Mouse (Mus musculus): ENCODE measurements around the gene 4931423N10Rik.
"Not testable (repeated sequence)": the region's sequence is repeated elsewhere in the genome, so short reads cannot be mapped to it uniquely, and the experiment has no call there.

The 4931423N10Rik gene

DNA sequence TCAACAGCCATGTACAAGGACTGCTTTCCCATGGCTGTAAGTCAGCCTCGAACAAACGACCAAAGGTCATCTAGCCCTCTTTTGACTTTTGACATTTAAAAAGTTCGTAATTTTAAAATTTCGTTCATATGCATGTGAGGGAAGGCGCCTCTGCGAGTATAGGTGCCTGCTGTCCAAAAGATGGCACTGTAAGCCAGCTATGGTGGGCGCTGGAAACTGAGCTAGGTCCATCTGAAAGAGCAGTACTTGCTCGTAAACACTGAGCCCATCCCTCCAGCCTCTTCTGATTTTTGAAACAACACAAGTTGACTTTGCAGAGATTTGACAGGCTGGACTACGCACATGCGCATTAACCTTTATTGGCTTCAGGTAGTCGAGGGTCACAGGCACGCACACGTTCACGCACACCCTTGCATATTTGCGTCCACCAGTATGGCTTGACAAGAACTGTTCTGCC is at the start of gene 4931423N10Rik:
4931423N10Rik (plus strand) TSS at position 407 of the 457 bp plus-strand sequence.
- no peak for DNase-seq

DNA sequence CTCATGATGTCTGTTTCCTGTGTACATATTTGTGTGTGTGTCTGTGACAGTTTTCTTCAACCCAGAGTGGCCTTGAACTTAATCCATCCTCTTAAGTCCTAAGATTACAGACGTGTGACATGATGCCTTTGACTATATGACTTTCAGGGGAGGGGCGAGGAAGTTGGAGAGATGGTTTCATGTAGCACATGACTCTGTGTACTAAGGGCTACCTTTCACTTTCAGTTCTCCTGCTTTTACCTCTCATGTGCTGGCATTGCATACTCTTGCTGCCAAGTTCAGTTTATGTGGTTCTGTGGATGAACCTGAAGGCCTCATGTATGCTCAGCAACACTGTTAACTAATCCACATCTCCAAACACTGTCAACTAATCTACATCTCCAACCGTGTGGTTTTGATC is 35.0 kb upstream of the 4931423N10Rik start:
- no peak for DNase-seq

DNA sequence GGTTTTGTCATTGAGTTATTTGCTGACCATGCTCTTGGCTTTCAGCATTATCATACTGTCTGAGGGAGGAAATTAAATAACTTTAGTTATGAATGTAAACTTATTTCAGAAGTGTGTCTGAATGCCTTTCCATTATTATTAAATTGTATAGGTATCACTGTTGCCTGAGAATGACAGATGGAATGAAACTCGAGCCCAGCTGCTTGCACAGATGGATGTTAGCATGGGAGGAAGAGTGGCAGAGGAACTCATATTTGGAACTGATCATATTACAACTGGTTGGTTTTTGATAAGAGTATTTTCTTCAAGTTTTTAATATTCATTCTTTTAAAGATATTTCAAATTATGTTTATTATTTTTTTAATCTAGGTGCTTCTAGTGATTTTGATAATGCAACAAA is 12.9 kb upstream of the 4931423N10Rik start:
- DNase-seq = peak; percentile 8

DNA sequence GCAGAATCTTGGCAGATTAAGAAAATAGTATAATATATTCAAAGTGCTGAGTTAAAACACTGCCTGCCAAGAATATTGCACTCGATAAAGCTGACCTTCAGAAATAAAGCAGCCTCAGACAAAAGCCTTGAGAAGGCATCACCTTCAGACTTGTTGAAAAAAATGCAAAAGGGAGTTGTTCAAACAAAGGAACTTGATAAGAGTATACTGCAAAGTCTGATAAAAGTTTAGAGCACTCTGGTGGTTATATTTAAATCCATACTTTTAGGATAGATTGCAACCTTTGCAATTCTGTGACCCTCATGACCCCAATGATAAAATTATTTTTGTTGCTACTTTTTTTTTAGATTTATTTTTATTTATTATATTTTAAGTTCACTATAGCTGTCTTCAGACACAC is 6.2 kb upstream of the 4931423N10Rik start:
- DNase-seq = no peak

DNA sequence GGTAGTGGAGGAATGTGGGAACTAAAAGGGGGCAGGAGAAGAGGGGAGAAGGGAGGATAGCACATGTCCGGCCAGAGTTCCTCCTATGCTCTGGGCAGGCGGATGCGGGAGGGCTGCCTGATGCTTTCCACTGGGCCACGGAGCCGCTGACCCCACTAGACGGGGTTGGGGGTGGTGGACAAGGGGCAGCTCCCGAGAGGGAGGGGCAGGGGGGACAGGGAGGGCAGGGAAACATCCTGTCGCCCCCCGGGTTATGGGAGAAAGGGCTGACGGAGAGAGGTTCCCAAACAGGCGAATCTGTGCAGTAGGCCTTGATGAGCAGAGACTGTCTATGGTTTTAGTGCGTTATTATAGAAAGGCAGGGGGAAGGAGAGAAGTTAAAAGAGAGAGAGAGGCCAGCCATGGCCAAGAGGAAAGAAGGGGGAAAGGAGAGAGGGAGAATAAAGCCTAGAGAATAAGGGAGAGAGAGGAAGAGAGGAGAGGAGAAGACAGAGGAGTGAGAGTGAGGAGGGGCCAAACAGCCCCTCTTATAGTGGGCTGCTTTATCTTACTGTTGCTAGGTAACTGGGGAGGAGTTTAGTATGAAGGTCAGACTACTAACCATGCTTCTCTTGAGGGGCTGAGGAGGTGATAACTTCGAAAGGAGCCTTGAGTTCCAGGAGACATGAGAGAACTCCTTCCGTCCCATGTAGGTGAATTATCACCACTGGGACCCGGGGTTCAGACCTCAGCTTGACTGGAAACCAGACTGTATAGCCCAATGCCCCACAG is 4.2 kb upstream of the 4931423N10Rik start:
- DNase-seq = no peak

DNA sequence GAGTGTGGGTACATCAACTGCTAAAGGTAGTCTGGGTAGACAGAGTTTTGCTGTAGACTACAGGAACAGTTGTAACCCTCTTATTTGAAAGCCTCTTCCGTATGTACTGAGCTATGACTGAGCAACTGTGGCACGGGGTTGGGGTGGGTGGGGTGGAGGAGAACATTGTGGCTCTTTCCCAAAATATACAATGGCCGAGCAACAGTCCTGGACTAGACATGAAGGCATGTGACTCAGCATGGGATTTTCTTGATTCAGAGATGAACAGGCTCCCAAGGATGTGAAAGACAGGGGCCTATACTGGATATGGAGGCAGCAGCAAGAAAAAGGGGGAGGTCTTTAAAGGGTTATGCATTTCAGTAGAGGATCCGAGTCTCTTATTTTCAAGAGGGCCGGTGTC is 6.4 kb downstream of the 4931423N10Rik start:
- no peak for DNase-seq

DNA sequence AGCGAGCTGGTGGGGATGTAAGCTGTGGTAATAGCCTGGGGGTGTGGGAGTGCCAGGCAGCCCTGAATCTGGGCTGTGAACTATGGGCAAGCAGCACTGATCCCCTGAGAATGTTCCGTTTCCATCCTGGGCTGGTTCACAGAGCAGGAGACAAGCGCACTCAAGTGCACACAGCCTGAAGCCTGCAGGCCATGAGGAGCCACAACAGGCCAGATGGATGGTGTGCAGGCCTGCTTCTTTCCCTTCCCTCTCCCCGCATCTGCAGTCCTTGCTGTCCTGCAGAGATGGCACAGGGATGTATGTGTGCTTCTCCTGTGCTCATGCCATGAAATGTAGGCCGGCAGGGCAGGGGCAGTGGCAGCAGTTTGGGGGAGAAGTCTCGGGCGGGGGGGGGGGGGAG is 17.9 kb downstream of the 4931423N10Rik start:
- DNase-seq = no peak

DNA sequence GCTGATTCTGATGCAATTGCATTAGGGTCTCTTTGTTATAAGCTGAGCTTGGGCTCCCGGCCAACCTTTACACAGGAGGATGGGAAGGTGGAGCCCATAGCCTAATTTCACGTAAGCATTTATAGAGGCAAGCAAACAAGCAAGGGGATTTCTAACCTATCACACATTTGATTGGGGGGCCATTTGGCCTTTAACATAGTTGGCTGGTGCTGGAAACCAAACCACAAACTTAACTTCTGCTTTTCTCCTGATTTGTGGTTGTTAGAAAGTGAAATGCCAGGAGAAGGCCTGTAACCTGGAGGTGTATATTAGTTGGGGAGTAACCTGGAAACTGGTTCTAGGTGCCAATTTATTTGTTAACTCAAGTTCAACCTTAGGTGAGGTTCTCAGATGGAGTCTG is 21.2 kb downstream of the 4931423N10Rik start:
- no peak for DNase-seq

DNA sequence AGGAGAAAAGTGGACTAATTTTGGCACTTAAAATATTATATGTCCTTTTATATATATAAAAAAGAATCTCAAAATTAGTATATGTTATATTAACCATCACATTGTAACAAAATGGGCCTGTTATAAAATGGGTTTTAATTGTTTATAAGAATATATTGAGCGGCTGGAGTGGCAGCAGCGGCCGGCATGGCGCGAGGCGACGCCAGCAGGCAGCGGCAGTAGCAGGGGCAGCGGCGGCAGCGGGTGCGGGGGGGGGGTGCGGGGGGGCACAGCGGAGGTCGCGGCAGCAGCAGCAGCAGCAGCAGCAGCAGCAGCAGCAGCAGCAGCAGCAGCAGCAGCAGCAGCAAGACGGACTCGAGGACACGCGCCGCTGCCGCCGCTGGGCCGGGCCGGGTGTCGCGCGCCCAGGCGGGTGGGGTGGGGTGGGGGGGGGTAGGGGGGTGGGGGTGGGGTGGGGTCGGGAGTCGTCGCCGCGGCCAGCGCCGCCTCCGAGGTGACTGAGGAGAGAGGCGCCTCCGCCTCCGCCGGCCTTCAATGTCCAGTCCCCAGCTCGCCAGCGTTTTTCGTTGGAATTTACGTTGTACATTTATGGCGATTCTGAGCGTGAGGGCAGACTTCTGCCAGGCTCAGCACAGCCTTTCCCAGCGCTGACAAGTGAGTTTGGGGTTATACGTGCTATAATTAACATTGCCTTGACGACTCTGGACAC is 26.9 kb downstream of the 4931423N10Rik start:
- no peak for DNase-seq

DNA sequence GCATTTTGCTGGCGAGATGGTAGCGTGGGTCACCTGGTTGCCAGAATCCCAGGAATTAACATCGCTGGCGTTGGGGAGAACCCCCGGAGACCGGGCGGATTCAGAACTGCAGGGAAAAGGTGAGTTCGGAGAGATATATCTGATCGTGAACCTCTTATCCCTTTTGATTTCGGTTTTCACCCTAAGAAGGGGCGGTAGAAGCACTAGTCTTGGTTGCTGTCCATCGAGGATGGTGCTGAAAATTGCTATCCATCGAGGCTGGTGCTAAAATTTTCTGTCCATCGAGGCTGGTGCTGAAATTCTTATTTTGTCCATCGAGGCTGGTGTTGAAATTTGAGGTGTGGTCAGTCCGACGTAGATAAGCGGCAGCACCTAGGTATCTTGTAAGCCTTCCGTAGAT is 83.7 kb downstream of the 4931423N10Rik start:
- not testable (repeated sequence) for DNase-seq

DNA sequence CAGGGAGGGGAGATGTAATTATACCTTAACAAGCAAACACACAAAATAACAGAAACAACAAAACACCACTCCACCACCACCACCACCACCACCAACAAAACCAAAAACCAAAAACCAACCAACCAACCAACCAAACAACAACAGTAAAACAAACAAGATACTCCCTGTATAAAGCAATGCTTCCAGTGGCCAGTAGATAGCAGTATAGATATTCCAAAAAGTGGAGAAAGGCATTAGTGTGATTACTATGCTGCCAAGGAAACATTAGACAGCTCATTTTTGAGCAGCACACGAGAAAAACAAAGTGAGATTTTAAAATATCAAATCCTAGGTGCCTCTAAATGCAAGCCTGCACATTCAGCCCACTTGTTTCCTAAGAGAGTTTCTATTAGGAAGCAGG is 107.6 kb downstream of the 4931423N10Rik start:
- DNase-seq = no peak
